16 mouse cellular contexts compared by ENCODE assay signal in the genomic region with DNA sequence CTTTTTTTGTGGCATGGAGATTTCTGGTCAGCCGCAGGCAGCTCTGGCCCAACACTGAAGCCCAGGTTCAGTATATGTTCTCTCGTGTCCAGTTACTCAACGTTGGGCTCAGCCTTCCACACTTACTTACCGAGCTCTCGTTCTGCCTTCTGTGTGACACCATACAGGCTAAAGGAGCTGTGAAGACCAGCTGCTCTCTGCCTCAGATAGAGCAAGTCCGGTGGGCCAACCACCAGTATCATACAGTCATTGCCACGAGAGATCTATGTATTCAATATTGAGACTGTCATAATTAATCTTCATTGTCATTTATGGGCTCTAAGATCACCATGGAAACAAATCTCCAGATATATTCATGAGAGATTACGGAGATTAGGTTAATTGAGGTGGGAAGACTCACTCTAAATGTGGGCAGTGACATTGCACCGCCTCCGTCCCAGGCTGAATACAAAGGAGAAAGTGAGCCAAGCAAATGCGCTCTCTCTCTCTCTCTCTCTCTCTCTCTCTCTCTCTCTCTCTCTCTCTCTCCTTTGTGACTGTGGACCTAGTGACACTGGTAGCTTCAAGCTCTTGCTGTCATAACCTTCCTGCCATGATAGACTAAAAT.
A peak's percentile ranks its signal among the peaks of the same experiment; 100 is the strongest.
DNase-seq lines count a peak whose midpoint lies in the region; ATAC-seq and TF ChIP-seq lines count a peak whose summit lies in the region.
"Had no signal": no experiment of that assay in that cellular context is flagged by ENCODE, and none has a peak within 500 bp of the region (broad histone marks: within the 10 kb centered on the region; RNA-seq: fewer than 3 reads in every experiment).

No protein-coding gene starts in this region.

- no peak overlapping the region for H3K27ac ChIP-seq in neural tube, embryonic 12.5 days
- H3K27ac ChIP-seq in hindbrain, embryonic 16.5 days (ENCODE audit: low read depth, low read length): no peak overlapping the region
- H3K27ac ChIP-seq in midbrain, postnatal 0 days (ENCODE audit: low read depth, low read length): no peak overlapping the region
- H3K27ac ChIP-seq: heart, embryonic 15.5 days had no signal

- 57% methylated on average over 11 of the region's 11 CpGs for WGBS in neural tube, embryonic 12.5 days
- 42% methylated on average over 11 of the region's 11 CpGs for WGBS in hindbrain, embryonic 16.5 days
- 26% methylated on average over 11 of the region's 11 CpGs for WGBS in midbrain, postnatal 0 days

- H3K4me1 ChIP-seq in neural tube, embryonic 12.5 days: peaks cover 4% of the 10 kb centered on the region; the same call in 1 of the 2 replicates
- H3K4me1 ChIP-seq in hindbrain, embryonic 16.5 days (ENCODE audit: control insufficient read depth, insufficient read depth, low read depth, low read length): peaks cover 5% of the 10 kb centered on the region
- H3K4me1 ChIP-seq in midbrain, postnatal 0 days (ENCODE audit: insufficient read depth, low read length): peaks cover 5% of the 10 kb centered on the region; the same call in 1 of the 2 replicates
- H3K4me1 ChIP-seq: heart, embryonic 15.5 days had no signal

- no peak for DNase-seq in neural tube, embryonic 10.5 days (ENCODE audit: extremely low spot score, low spot score)
- peak; percentile 61 for DNase-seq in midbrain, postnatal 0 days (ENCODE audit: low spot score)
- no peak for DNase-seq in adrenal gland, postnatal 10 days
- DNase-seq in cerebellum, postnatal 10 days: no peak
- no peak for DNase-seq in kidney, adult 9 months
- DNase-seq: adrenal gland, adult 2 months; cerebellum, postnatal 25 days; kidney, postnatal 14 days; layer of hippocampus, adult 9-11 months; lung, postnatal 14 days; thymus, postnatal 4 days had no signal

- no peak overlapping the region for H3K9ac ChIP-seq in neural tube, embryonic 12.5 days
- no peak overlapping the region for H3K9ac ChIP-seq in hindbrain, embryonic 16.5 days (ENCODE audit: low read depth, low read length)
- H3K9ac ChIP-seq in midbrain, postnatal 0 days (replicated peaks; ENCODE audit: low read length, poor library complexity, severe bottlenecking): no peak overlapping the region
- H3K9ac ChIP-seq: heart, embryonic 15.5 days had no signal

- H3K36me3 ChIP-seq in neural tube, embryonic 12.5 days: no peaks in the 10 kb centered on the region
- H3K36me3 ChIP-seq in hindbrain, embryonic 16.5 days (ENCODE audit: control insufficient read depth, insufficient read depth, low read length): no peaks in the 10 kb centered on the region
- H3K36me3 ChIP-seq in midbrain, postnatal 0 days (ENCODE audit: insufficient read depth, low read length): no peaks in the 10 kb centered on the region
- H3K36me3 ChIP-seq: G1E; heart, embryonic 15.5 days had no signal

- TF ChIP-seq CTCF in midbrain, postnatal 0 days (IDR thresholded peaks at IDR 0.05): no peak

- no peak overlapping the region for H3K4me2 ChIP-seq in neural tube, embryonic 12.5 days (replicated peaks)
- H3K4me2 ChIP-seq in hindbrain, embryonic 16.5 days (ENCODE audit: low read length): no peak overlapping the region
- no peak overlapping the region for H3K4me2 ChIP-seq in midbrain, postnatal 0 days (ENCODE audit: low read depth, low read length, poor library complexity, severe bottlenecking)
- H3K4me2 ChIP-seq: heart, embryonic 15.5 days had no signal

- no peaks in the 10 kb centered on the region for H3K9me3 ChIP-seq in neural tube, embryonic 12.5 days
- no peaks in the 10 kb centered on the region for H3K9me3 ChIP-seq in hindbrain, embryonic 16.5 days (ENCODE audit: control insufficient read depth, low read length)
- H3K9me3 ChIP-seq in midbrain, postnatal 0 days (ENCODE audit: low read length): no peaks in the 10 kb centered on the region
- H3K9me3 ChIP-seq: G1E; heart, embryonic 15.5 days had no signal

- no peaks in the 10 kb centered on the region for H3K27me3 ChIP-seq in neural tube, embryonic 12.5 days (replicated peaks)
- H3K27me3 ChIP-seq in hindbrain, embryonic 16.5 days (replicated peaks; ENCODE audit: control insufficient read depth, insufficient read depth, low read length): no peaks in the 10 kb centered on the region
- H3K27me3 ChIP-seq in midbrain, postnatal 0 days (ENCODE audit: insufficient read depth, low read length): no peaks in the 10 kb centered on the region
- H3K27me3 ChIP-seq: heart, embryonic 15.5 days had no signal

- no peak overlapping the region for H3K4me3 ChIP-seq in neural tube, embryonic 12.5 days
- no peak overlapping the region for H3K4me3 ChIP-seq in hindbrain, embryonic 16.5 days (ENCODE audit: low read length)
- H3K4me3 ChIP-seq in midbrain, postnatal 0 days (ENCODE audit: low read depth, low read length): no peak overlapping the region
- H3K4me3 ChIP-seq: heart, embryonic 15.5 days had no signal

- peak; percentile 75 for ATAC-seq in neural tube, embryonic 12.5 days (ENCODE audit: low FRiP score, low read depth)
- ATAC-seq in hindbrain, embryonic 16.5 days: peak; percentile 73
- peak; percentile 22; the same call in 1 of the 2 replicates for ATAC-seq in midbrain, postnatal 0 days (ENCODE audit: low FRiP score)
- ATAC-seq: inflammation-experienced regulatory T-cells, adult 6 months had no signal

Comparison
In these comparisons a context has a peak if more than half of its experiments do, and no peak if none do; other contexts are left out.
1. ATAC-seq: peak in every context shown above with its lines; median percentile 75 in neural tube, embryonic 12.5 days; 73 in hindbrain, embryonic 16.5 days; 22 in midbrain, postnatal 0 days.